Mouse (Mus musculus) liver, postnatal 0 days (tissue): ENCODE measurements around the gene Nup54.

Experiments
- CTCF ChIP-seq: sonication (generic); IDR thresholded peaks from 2 replicates; pipeline ENCODE4 v1.5.1; 2016; ENCODE audit warnings: antibody characterized with exemption, low read depth
- EP300 ChIP-seq: IDR thresholded peaks from 2 replicates; pipeline ENCODE4 v1.6.1; 2016; ENCODE audit warnings: antibody characterized with exemption, low read depth, mild to moderate bottlenecking

- no peak for TF ChIP-seq CTCF
- no peak for TF ChIP-seq EP300
Observed at GRCm38 (mm10) chr5:92390615-92391014, 44.4 kb downstream of the Nup54 start.
